Mouse (Mus musculus) regulatory T cell (primary cell): ENCODE measurements around the gene Yipf2.
"Not testable (repeated sequence)": the region's sequence is repeated elsewhere in the genome, so short reads cannot be mapped to it uniquely, and the experiment has no call there.

ENCODE experiments used
- in situ Hi-C: fragments of 300-600 bp; cut with MboI, MseI; formaldehyde crosslinking; loops from one replicate; pipeline ENCODE4 v1.15.1; 2025; ENCODE audit warnings: high pct_unique_total_duplicates

Yipf2 gene

DNA sequence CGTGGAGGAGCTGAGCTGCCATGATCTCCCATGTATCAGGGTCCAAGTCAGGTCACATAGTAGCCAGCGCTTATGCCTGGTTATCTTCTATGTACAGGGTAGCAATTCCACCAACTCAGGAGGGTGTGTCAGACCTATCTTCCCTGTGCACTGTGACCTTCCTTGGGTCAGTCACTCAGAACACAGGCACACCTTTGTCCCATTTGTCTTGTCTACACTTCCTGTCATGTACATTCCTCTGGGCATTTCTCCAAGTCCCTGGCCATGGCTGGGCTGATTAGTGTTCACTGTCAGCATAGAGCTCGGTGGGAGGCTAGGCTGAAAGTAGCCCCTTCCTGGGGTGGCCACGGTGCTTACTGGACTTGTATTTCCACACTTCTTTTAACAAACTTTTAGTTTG, 34.3 kb downstream of the Yipf2 start:
- in situ Hi-C loops, result no loop called here

DNA sequence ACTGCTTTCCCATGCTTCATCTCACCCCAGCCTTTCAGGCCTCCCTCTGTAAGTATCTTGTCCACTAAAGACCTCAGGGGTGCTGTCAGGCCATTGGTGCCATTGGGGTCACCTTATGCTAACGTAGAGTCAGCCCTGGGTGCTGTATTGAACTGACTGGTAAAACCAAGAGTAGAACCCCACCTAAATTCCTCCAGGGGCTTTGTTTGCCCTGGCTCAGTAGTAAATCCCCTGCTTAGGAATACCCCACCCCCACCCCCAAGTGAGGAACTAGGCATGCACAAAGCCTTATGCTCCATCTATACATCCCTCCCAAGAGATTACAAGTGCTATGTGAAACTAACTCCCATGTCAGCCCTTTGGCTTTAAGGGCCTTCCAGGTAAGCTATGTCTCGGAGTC, 35.1 kb downstream of the Yipf2 start:
- in situ Hi-C loops, result no loop called here

DNA sequence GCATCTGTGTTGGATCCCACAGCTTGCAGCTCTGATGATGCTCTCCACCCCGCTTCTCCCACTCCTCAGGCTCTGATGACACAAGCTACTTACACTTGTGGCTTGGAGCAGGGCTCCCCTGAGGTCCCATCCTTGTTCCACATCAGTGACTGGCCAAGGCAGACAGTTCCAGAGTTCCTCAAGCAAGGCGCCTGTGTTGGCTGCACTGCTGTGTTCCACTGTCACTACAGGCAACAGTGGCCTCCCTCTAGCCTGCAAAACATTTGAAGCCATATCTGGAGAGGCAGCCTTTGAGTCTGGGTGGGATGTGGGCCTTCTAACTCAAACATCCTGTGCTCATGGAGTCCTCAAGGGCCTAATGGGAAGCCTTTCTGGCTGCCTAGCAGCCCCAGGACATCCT, 35.6 kb downstream of the Yipf2 start:
- in situ Hi-C loops, result no loop called here

DNA sequence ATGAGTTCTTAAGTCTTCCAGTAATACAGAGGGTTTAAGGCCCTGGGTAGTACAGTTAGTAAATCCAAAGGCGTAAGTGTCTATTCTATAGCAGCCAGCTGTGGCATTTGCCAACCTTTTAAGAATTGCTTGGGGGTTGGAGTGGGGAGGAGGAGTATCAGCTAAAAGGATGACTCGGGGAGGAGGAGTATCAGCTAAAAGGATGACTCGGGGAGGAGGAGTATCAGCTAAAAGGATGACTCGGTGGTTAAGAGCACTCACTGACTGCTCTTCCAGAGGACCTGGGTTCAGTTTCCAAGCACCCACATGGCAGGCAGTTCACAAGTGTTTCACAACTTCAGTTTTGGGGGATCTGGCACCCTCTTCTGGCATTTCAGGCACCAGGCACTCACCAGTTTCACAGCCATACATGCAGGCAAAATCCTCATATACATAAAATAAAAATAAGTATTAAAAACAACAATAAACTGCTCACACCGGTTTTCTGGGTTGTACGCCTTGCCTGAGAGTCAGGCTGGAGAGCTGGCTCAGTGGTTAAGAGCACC, 37.4 kb downstream of the Yipf2 start:
- in situ Hi-C loops, result no loop called here

DNA sequence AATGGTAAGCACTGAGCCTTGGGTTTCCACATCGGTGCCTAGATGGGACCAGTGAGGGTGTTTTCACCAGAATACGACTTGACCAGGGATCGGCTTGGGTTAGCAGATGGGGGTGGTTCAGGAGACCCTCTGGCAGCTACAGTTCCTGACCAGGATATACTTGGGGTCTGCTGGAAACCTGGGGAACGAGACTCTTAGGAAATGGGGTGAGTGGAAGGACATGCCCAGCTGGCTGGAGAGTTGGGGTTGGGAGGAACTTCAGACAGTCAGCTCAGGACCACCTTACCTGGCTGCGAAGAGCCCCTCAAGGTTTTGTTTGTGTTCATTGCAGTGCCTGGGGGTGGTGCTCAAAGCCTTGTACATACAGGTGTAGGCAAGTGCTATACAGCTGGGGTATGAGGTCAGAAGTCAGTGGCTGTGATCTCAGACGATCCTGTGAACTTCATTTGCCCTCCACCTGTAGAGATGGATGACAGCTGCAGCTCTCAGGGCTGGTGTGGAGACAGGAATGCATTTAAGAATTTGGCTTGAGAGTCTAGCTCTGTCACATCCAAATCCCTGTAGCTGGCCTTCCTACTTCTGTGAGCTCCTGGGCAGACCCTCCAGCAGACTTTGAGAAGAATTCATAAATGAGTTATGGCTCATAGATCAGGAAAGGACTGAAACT, 38.9 kb downstream of the Yipf2 start:
- in situ Hi-C loops, result no loop called here

DNA sequence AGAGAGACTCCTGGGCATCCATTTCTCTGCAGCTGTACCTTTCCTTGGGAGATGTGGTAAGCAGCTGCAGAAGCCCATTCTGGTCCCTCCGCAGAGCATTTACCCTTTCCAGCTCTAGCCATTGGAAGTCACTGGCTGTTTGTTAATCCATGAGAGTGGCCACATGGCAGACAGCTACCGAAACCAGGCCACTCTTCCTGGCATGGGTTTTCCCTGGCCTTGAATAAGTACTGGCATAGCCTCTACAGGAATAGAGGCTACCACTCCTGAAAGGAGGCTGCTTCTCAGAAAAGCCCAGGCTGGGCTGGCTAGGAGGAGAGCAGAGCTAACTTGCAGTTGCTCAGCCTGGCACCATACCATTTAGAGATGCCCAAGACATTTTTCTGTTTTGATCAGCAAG, 41.6 kb downstream of the Yipf2 start:
- in situ Hi-C loops, result no loop called here

DNA sequence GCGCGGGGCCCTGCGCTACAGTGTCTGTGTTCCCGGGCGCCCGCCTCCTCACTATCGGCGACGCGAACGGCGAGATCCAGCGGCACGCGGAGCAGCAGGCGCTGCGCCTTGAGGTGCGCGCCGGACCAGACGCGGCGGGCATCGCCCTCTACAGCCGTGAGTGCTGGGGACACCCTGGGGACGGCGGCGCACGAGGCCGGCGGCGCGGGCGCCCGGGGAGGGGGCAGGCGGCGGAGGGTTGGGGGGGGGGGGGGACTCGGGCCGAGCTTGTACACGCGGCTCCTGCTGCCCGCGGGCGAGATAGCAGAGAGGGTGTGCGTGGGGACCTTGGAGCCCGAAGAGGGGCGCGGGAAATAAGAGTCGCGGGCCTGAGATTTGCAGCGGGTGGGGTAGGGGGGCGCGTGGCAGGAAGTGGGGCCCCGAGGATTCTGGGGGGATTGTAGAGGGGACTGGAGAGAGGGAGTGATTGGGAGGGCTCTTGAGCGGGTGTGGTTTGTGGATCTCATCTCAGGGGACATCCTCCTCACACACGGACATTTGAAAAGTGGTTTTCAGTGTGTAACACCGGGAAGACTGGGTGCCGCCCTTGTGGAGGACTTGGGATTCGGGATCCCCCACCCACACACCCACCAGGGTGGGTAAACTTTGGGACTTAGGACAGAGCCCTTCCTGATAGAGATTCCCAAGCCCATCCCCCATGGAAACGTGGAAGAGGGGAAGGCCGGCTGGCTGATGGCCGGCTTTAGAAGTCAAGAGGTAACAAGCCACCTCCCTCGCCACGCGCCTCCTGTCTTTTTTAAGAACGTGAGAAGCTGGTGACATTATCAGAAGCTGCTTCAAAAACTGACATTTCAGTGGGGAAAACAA, 45.3 kb downstream of the Yipf2 start:
- in situ Hi-C loops, result no loop called here

DNA sequence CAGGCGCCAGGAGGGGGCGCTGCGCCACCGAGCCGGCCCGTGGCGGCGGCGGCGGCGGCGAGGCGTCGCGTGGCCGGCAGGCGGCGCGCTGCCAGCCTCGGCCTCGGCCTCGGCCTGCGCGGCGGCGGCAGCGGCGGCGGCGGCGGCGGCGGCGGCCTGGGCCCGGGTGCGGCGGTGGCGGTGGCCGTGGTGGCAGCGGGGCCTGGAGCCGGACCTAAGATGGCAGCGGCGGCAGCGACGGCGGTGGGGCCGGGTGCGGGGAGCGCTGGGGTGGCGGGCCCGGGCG, 45.9 kb downstream of the Yipf2 start, which contains the start of gene Carm1:
Gene Carm1, plus strand, starts transcription at position 106 of the 286 bp plus-strand sequence.
- in situ Hi-C loops, result no loop called here

DNA sequence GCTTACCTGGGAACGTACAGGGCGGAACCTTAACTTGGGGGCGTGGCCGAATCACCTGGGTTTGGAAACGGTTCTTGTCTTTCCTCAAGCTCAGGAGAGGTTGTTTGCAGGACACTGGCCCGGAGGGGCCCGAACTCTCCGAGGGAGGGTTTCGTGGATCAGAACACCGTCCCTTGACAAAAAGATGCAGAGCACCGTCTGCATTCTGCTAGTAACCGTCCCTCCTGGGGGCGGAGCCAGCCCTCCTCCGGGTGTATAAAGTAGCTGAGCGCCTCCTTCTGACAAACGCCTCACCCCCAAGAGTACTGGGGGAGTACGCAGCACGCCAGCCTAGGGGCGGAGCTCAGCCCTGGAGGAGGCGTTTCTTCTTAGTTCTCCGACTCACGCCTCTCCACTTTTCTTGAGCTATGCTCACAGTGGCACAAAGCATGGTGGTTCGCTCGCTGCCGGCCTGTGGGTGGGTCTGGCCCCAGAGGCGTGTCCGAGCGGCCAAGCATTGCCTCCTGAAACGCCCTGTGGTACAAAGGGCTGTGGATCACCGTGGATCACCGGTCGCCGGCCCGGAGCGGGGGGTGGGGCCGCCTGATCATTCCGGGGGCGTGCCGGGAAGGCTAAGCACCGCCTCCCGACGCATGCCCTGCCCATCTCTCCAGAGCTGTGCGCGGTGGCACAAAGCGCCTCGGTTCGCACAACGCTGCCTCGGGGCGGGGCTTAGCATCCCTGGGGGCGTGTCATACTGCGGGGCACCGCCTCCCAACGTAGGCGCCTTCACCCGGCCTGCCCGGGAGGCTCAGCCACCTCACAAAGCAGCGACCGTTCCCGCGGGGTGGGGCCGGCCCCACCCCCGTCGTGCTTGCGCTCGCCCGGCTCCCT, 46.5 kb downstream of the Yipf2 start:
- in situ Hi-C loops, result no loop called here

DNA sequence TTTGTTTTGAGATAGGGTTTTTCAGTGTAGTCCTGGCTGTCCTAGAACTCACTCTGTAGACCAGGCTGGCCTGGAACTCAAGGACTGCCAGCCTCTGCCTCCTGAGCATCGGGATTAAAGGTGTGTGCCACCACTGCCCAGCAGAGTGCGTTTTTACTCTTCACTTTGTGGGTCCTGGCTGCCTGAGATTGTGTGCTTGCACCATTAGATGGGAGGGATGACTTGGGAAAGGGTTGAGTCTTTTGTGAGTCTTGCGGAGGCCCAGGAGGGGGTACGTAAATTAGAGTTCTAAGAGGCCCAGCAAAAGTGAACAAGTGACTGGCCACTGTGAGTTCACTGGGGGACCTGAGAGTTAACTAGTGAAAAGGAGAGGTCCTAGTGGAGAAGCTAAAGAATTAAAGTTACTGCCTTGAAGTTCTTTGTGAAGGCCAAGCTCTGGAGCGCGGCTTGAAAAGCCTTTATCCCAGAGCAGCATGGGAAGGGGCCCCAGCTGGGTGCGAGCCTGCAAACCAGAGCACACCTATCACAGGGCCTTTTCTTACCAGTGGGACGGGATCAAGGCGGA, 47.2 kb downstream of the Yipf2 start:
- in situ Hi-C loops, result no loop called here

DNA sequence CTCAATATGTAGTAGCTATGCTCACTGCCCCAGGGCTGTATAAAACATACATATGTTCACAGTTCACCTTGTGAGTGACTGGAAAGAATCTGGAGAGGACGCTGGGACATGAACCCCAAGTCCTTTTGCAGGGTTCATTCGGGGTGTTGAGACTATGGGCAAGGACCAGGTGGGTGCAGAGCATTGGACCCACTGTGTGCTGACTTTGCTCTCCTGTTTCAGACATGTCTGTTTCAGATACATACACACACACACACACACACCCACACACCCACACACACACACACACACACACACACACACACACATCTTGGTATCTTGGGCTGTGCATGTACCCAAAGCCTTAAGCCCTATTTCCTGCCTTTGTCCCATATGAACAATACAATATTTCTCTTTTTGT, 50.6 kb downstream of the Yipf2 start:
- in situ Hi-C loops, result not testable (repeated sequence)

DNA sequence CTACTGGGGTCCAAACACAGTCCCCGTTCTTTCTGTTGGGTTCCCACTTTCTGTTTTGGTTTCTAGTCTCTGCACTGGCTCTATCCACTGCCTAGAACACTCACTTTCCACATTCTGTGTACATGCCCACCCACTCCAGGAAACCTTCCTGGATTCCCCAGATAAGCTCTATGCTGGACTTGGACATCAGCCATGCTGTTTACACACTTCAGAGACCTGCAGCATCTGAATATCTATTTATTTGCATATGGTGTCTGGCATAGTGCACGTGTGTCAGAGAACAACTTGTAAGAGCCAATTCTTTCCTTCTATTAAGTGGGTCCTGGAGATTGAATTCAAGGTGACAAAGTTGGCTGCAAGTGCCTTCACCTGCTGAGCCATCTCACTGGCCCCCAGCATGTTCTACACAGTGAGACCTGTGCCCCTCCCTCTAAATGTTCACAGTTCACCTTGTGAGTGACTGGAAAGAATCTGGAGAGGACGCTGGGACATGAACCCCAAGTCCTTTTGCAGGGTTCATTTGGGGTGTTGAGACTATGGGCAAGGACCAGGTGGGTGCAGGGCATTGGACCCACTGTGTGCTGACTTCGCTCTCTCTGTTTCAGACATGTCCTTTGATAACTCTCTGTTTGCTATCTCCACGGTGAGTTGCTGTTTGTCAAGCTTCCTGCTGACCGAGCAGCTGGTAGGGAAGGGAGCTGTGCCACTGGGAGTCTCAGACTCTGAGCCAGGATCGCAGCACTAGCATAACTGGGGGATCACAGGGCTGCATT, 52.5 kb downstream of the Yipf2 start:
- in situ Hi-C loops, result loop anchor here (5.0 kb wide), 1 partner anchor 43 kb away; no protein-coding TSS in a partner anchor
